Mouse (Mus musculus) erythroblast, adult 5-6 weeks (primary cell): ENCODE measurements around the gene Caps2. TPM values are rescaled to one million over a fixed set of nuclear protein-coding genes. Genes with fewer than 3 reads are reported as not detected.

Source experiments
- total RNA-seq, 2 experiments: library from RNA; stranded (forward) in 1 of 2; stranded (reverse) in 1 of 2; fragments of 150-400 nt in 1 of 2; fragments of 200-764, 138-1000 nt in 1 of 2; gene quantifications; 2 replicates each; pipeline versions ENCODE4 v1.2.3 to v1.2.4; 2015 to 2017; ENCODE audit warnings: low replicate concordance in 2 of 2

Gene Caps2
- total RNA-seq, 2 experiments from 2014 or later, result not detected

Other genes starting within 250 kb of the Caps2 start
- 9.0 and 19.6 TPM in 2 replicates for gene Krr1, start 191.0 kb upstream of the Caps2 start, total RNA-seq (2015; ENCODE audit: low replicate concordance)
- gene Krr1, start 191.0 kb upstream of the Caps2 start, total RNA-seq (2017; ENCODE audit: low replicate concordance), result 7.5 and 9.9 TPM in 2 replicates
- gene Glipr1, start 161.0 kb upstream of the Caps2 start, total RNA-seq (2015; ENCODE audit: low replicate concordance), result 80.9 and 85.9 TPM in 2 replicates
- gene Glipr1, start 161.0 kb upstream of the Caps2 start, total RNA-seq (2017; ENCODE audit: low replicate concordance), result 42.9 and 48.5 TPM in 2 replicates
- gene Glipr1l1, start 103.4 kb upstream of the Caps2 start, total RNA-seq (2015; ENCODE audit: low replicate concordance), result not detected in 2 replicates
- not detected in 2 replicates for gene Glipr1l1, start 103.4 kb upstream of the Caps2 start, total RNA-seq (2017; ENCODE audit: low replicate concordance)
- not detected in 2 replicates for gene Glipr1l2, start 80.3 kb upstream of the Caps2 start, total RNA-seq (2015; ENCODE audit: low replicate concordance)
- gene Glipr1l2, start 80.3 kb upstream of the Caps2 start, total RNA-seq (2017; ENCODE audit: low replicate concordance), result 0.85 TPM in 1 of 2 replicates, not detected in the other
- not detected in 2 replicates for gene Glipr1l3, start 3.3 kb upstream of the Caps2 start, total RNA-seq (2015; ENCODE audit: low replicate concordance)
- gene Glipr1l3, start 3.3 kb upstream of the Caps2 start, total RNA-seq (2017; ENCODE audit: low replicate concordance), result not detected in 2 replicates
- gene Kcnc2, start 107.5 kb downstream of the Caps2 start, total RNA-seq (2015; ENCODE audit: low replicate concordance), result not detected in 2 replicates
- gene Kcnc2, start 107.5 kb downstream of the Caps2 start, total RNA-seq (2017; ENCODE audit: low replicate concordance), result not detected in 2 replicates